Mouse (Mus musculus): Measurements from ENCODE around the gene Bag1. TPM values are rescaled to one million over a fixed set of nuclear protein-coding genes. Genes with fewer than 3 reads are reported as not detected.

Gene Bag1
- total RNA-seq, 4 experiments from 2014 or later: 134 to 161 (median 142) TPM

DNA sequence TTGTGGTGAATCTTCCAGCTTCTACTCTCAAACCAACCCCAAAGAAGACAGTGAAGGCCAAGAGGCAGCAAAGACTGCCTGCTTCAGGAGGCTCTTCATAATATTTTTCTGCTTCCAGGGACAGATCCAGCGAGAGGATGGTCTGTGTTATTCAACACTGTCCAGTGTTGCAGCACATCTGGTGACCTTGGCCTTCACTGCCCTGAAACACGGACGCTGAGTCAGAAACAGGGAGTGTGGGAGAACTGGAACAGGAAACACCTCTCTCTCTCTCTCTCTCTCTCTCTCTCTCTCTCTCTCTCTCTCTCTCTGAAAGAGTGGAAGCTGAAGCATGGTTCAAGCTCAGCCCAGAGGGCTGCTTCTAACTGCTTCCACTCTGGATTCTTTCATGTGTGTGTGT, 58.8 kb downstream of the Bag1 start:
- no peak for DNase-seq (ENCODE audit: low spot score in 2 of 2)

DNA sequence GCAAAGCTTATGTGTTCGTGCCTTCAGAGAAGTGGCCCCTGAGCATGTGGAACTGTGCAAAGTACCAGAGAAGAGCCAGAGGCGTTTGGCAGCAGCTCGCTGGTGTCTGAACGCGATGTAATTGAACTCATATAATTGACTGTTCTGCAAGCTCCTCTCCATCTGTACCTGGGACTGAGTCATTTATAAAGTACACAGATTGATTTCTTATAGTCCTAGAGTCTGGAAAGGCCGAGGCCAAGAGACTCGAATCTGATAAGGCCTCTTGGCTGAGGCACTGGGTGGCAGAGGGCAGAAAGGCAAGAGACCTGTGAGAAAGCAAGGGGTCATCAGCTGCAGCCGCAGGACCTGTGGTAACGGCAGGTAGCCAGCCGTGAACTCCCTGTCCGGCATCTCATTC, 59.3 kb downstream of the Bag1 start:
- no peak for DNase-seq (ENCODE audit: low spot score in 2 of 2)

Small RNAs within 50 kb of the gene (microRNA-seq; reads per million reads assigned to microRNA genes)
- 0.32 to 0.76 reads per million in 2 experiments for gene Mir3094

Other genes with a start within 250 kb of the Bag1 start
- 10 to 100 TPM; 27.1 to 33.3 (median 31.9) TPM for gene Aptx, start 245.1 kb downstream of the Bag1 start, total RNA-seq (2022)
- gene Dnaja1, start 226.1 kb downstream of the Bag1 start, total RNA-seq (2022): 100 to 1,000 TPM; 263 to 275 (median 274) TPM
- gene Smu1, start 190.4 kb downstream of the Bag1 start, total RNA-seq (2022): 10 to 100 TPM; 49.7 to 57.4 (median 54.0) TPM
- 10 to 100 TPM in 2 of 4 experiments, 1 to 10 TPM in 2; 6.7 to 13.0 (median 9.0) TPM for gene B4galt1, start 94.3 kb downstream of the Bag1 start, total RNA-seq (2022)
- gene Spink4, start 28.2 kb downstream of the Bag1 start, total RNA-seq (2022): not detected
- gene Chmp5, start 113 bp upstream of the Bag1 start, total RNA-seq (2022): 10 to 100 TPM; 67.5 to 80.0 (median 74.2) TPM
- 10 to 100 TPM; 69.6 to 78.0 (median 76.1) TPM for gene Nfx1, start 22.6 kb upstream of the Bag1 start, total RNA-seq (2022)
- not detected for gene Aqp7, start 99.8 kb upstream of the Bag1 start, total RNA-seq (2022)
- not detected for gene Aqp3, start 149.9 kb upstream of the Bag1 start, total RNA-seq (2022)
- gene Nol6, start 176.2 kb upstream of the Bag1 start, total RNA-seq (2022): 100 to 1,000 TPM; 101 to 113 (median 103) TPM
- 10 to 100 TPM; 76.8 to 93.6 (median 82.0) TPM for gene Ube2r2, start 187.4 kb upstream of the Bag1 start, total RNA-seq (2022)